Mouse (Mus musculus) thymus, adult 2 months (tissue): Measurements from ENCODE around the gene Sh3pxd2b. TPM values are rescaled to one million over a fixed set of nuclear protein-coding genes. Genes with fewer than 3 reads are reported as not detected.
A peak's percentile ranks its signal among the peaks of the same experiment; 100 is the strongest.

ENCODE experiments used
- DNase-seq: peaks from one replicate; pipeline ENCODE4 v3.0.0; 2021
- H3K27ac ChIP-seq: fragments of 200-500 bp; 2 replicates; pipeline ENCODE4 v1.5.1; 2012; ENCODE audit warnings: low read length, control low read depth; ENCODE audit not compliant: control insufficient read depth, insufficient read depth
- H3K27me3 ChIP-seq: fragments of 200-500 bp; 2 replicates; pipeline ENCODE4 v1.6.1; 2012; ENCODE audit warnings: mild to moderate bottlenecking, low read length, moderate library complexity, mixed read lengths; ENCODE audit not compliant: control insufficient read depth, insufficient read depth
- H3K36me3 ChIP-seq: fragments of 200-500 bp; 2 replicates; pipeline ENCODE4 v1.6.1; 2012; ENCODE audit warnings: mild to moderate bottlenecking, low read length, moderate library complexity; ENCODE audit not compliant: control insufficient read depth, insufficient read depth
- H3K4me1 ChIP-seq: fragments of 200-500 bp; replicated peaks from 2 replicates; pipeline ENCODE4 v1.6.1; 2012; ENCODE audit warnings: low read length; ENCODE audit not compliant: control insufficient read depth, insufficient read depth
- H3K4me3 ChIP-seq: fragments of 200-500 bp; 2 replicates; pipeline ENCODE4 v1.5.1; 2012; ENCODE audit warnings: mild to moderate bottlenecking, low read length, control low read depth, moderate library complexity; ENCODE audit not compliant: control insufficient read depth, insufficient read depth
- CTCF ChIP-seq: fragments of 200-500 bp; IDR thresholded peaks from 2 replicates; pipeline ENCODE4 v1.5.1; 2012; ENCODE audit warnings: mild to moderate bottlenecking, control low read depth, low read length, moderate library complexity, borderline replicate concordance; ENCODE audit not compliant: control insufficient read depth, poor library complexity, insufficient read depth; ENCODE audit errors: extremely low read depth
- POLR2A ChIP-seq: fragments of 200-500 bp; IDR thresholded peaks from 2 replicates; pipeline ENCODE4 v1.6.1; 2012; ENCODE audit warnings: mild to moderate bottlenecking, low read length, control low read depth, moderate library complexity; ENCODE audit not compliant: control insufficient read depth, poor library complexity, insufficient read depth; ENCODE audit errors: extremely low read depth
- WGBS: fragments of 180-500 bp; shearing (Covaris S2); methylation state at CpG from one replicate; pipeline ENCODE4 v1.1.7; 2018; 5-methylcytosine and 5-hydroxymethylcytosine counted together
- polyA plus RNA-seq: library from polyadenylated mRNA; depleted of rRNA; stranded (reverse); fragments of >200 nt; gene quantifications from 2 replicates; pipeline ENCODE4 v1.2.3, GENCODE M21; 2012

Sh3pxd2b gene
- polyA plus RNA-seq, 1 experiment: 7.5 TPM

DNA sequence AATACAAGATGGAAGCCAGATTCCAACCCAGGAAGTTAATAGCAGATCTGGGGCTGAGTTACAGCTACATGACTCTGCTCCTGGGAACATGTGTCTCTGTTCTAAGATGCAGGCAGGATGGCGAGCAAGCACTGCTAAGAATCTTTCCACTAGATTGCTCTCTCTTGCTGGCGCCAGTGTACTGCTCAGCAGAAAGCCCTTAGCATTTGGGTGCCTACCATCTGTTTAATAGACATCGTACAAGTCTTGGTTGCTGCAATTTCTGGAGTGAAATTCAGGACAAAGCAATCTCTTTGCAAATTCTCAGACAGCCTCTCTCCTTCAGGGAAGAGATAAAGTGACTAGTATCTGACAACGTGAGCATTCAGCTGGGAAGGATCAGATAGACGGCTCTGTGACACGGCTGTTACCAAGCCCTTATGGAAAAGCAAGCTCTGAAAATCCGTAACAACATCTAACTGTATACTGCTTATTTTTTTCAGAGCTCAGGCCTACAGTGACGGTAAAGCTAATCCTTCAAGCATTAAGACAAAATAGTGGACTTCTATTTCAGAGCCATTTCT lies 105.8 kb downstream of the Sh3pxd2b start:
- TF ChIP-seq POLR2A: no peak
- TF ChIP-seq CTCF: no peak
- no peak for DNase-seq
- 96% methylated on average over 8 of the region's 8 CpGs for WGBS
- Histone ChIP-seq H3K27ac (no peak overlapping the region), H3K4me3 (no peak overlapping the region), H3K36me3 (no peaks in the 10 kb centered on the region), H3K27me3 (no peaks in the 10 kb centered on the region; the same call in 1 of the 2 replicates), H3K4me1 (no peaks in the 10 kb centered on the region)

DNA sequence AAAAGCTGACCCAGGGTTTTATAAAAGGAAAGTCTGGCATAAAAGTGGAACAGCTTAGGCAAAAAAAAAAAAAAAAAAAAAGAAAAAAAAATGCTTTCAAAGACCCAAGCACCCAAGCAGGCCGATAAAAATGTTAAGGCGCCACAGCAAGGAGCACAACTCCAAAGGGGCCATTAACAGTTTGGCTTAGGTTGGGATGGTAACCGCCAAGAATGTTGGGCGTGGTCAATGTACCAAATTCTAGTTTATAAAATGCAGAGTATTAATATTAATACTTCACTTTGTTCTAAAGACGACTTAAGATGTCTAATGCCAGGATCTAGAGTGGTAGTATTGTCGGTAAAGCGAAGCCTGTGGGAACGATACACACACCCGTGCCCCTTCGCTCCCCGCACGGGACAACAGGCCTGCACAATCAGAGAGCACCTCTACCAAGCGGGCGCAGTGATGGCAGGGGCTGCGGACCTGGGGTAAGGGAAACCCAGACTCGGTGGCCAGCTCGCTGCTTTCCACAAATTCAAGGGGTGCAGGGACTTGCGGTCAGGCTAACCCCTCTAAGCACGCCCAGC lies 106.7 kb downstream of the Sh3pxd2b start:
- DNase-seq: no peak
- Histone ChIP-seq H3K27me3 (no peaks in the 10 kb centered on the region; the same call in 1 of the 2 replicates), H3K4me3 (peak overlapping the region; percentile 58), H3K27ac (no peak overlapping the region), H3K36me3 (no peaks in the 10 kb centered on the region), H3K4me1 (no peaks in the 10 kb centered on the region)
- WGBS: 11% methylated on average over 19 of the region's 19 CpGs
- TF ChIP-seq CTCF (no peak), POLR2A (no peak)

DNA sequence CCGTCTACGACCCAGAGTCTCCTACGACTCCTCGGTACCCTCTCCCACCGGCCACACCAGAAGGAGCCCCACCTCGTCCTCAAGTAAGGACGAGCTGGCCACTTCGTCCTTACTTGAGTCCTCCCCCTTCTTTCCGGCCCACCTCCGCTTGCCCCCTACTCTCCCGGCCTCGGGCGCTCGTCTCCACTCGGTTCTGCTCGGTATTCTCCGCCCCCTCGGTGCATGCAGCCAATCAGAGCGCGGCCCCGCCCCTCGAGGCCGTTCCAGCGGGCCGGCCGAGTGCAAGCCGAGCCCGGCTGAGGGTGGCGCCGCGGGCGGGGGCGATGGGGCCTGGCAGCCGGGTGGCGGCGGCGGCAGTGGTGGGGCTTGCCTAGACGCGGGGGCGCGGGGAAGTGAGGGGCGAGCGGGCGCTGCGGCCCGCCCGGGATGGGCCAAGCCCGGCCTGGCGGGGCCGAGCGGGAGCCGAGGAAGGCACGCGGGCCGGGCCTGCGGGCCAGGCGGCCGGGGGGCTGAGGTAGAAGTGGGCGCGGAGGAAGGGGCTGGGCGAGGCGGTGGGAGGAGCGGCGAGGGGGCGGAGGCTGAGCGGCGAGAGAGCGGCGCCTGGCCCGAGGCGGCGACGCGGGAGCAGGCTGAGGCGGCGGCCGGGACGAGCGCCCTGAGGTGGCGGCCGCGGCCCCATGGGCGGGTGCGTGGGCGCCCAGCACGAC lies 107.3 kb downstream of the Sh3pxd2b start, which contains the start of gene Ubtd2:
TSS of gene Ubtd2 (plus strand) at position 571 of the 707 bp plus-strand sequence.
- H3K4me1 ChIP-seq: no peaks in the 10 kb centered on the region
- H3K36me3 ChIP-seq: no peaks in the 10 kb centered on the region
- peak; percentile 99 for DNase-seq
- TF ChIP-seq CTCF: 0 out of 2 replicates have a peak, but pooled peaks have one; percentile 38
- TF ChIP-seq POLR2A: peak; percentile 58
- no peak within 1 kb of the TSS for H3K27ac ChIP-seq
- H3K4me3 ChIP-seq: peak within 1 kb of the TSS; percentile 58
- no peaks in the 10 kb centered on the region; the same call in 1 of the 2 replicates for H3K27me3 ChIP-seq
- WGBS: under 1% methylated on average over 85 of the region's 86 CpGs

DNA sequence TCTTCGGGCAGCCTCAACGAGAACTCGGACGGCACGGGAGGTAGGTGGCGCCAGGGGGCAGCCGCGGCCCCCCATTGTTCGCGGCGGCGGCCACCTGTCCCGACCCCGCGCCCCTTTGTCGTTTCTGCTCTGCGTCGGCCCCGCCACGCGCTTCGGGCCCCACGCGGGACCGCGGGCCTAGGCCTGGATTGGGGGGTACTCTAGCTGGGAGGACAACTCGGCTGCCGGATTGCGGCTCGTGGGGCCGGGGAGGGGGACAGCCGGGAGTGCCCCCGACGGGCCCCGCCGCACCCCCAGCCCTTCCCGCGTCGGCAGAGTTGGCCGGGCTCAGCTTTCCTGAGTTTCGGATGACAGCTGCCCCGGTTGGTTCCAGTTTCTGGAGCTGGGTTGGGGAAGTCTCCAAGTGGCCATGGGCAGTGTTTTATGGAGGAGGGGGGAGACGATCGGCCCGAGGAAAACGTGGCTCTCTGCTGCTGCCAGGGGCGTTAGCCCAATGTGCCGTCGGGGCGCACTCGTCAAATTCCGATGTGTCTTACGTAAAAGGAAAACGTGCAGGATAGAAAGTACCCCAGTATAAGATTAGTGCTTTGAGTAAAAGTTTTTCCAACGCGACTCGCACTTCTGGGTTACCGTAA lies 108.0 kb downstream of the Sh3pxd2b start:
- TF ChIP-seq POLR2A: no peak
- TF ChIP-seq CTCF: peak; percentile 41; the same call in 1 of the 2 replicates
- Histone ChIP-seq H3K36me3 (no peaks in the 10 kb centered on the region), H3K27ac (no peak overlapping the region), H3K27me3 (no peaks in the 10 kb centered on the region; the same call in 1 of the 2 replicates), H3K4me3 (peak overlapping the region; percentile 58), H3K4me1 (no peaks in the 10 kb centered on the region)
- DNase-seq: no peak
- 1% methylated on average over 58 of the region's 58 CpGs for WGBS

DNA sequence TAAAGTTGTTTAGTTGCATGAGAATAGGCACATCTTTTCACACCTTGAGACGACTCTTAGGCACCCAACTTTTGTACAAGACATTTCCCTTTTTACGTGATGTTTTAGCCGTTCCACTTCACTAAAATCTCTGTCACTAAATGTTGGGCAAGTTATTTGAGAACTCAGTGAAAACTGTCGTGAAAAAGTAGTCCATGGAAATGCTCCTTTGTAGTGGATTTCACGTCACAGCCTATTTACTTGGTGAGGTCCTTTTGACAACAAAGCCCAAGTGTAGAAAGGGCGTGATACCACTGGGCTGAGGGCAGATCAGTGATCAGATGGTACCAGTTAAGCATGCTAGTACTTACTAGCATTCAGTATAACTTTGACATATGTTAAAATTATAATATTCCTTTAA lies 108.7 kb downstream of the Sh3pxd2b start:
- TF ChIP-seq CTCF (no peak), POLR2A (no peak)
- no peaks in the 10 kb centered on the region; the same call in 1 of the 2 replicates for H3K27me3 ChIP-seq
- H3K4me3 ChIP-seq: no peak overlapping the region
- no peaks in the 10 kb centered on the region for H3K4me1 ChIP-seq
- no peaks in the 10 kb centered on the region for H3K36me3 ChIP-seq
- DNase-seq: no peak
- H3K27ac ChIP-seq: no peak overlapping the region
- 60% methylated on average over 6 of the region's 6 CpGs for WGBS

DNA sequence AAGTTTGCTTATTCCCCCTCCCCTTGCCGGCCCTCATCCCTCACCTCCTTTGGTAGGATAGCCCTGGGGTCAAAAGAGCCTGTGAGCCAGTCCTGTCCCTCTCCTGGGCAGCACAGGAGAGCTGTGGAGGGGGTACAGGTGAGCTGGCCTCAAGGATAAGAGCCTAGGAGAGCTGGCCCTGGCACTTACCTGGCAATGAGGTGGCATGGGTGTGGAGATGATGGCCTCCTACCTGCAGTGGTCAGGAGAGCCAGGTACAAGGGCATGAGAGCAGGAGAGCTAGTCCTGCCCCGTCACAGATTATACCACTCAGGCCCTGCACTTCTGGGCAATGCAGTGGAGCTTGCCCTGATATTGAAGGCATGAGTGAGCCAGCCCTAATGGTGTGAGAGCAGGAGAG lies 116.7 kb downstream of the Sh3pxd2b start:
- DNase-seq: no peak
- H3K4me3 ChIP-seq: no peak overlapping the region
- no peak overlapping the region for H3K27ac ChIP-seq
- no peaks in the 10 kb centered on the region for H3K27me3 ChIP-seq
- no peaks in the 10 kb centered on the region for H3K4me1 ChIP-seq
- TF ChIP-seq POLR2A (no peak), CTCF (no peak)
- no peaks in the 10 kb centered on the region for H3K36me3 ChIP-seq
- 93% methylated on average over 2 of the region's 2 CpGs for WGBS
